Mouse (Mus musculus) hindbrain, embryonic 12.5 days (tissue): ENCODE measurements around the gene Sppl3. TPM values are rescaled to one million over a fixed set of nuclear protein-coding genes. Genes with fewer than 3 reads are reported as not detected.

Experiments used
- ATAC-seq: fragments of 200-750 bp; cut with Nextera tagmentation; 2 replicates; pipeline ENCODE4 v1.8.0; 2017; ENCODE audit warnings: moderate TSS enrichment; ENCODE audit not compliant: low FRiP score
- H3K27ac ChIP-seq: fragments of 300-500 bp; sonication (generic); 2 replicates; pipeline ENCODE4 v1.5.1; 2016; ENCODE audit warnings: mild to moderate bottlenecking
- H3K27me3 ChIP-seq: fragments of 300-500 bp; sonication (generic); 2 replicates; pipeline ENCODE4 v1.6.1; 2016; ENCODE audit warnings: mild to moderate bottlenecking
- H3K36me3 ChIP-seq: fragments of 300-500 bp; sonication (generic); 2 replicates; pipeline ENCODE4 v1.6.1; 2016; ENCODE audit warnings: mild to moderate bottlenecking
- H3K4me1 ChIP-seq: fragments of 300-500 bp; sonication (generic); 2 replicates; pipeline ENCODE4 v1.6.1; 2016
- H3K4me2 ChIP-seq: fragments of 300-500 bp; sonication (generic); replicated peaks from 2 replicates; pipeline ENCODE4 v1.6.1; 2016; ENCODE audit warnings: mild to moderate bottlenecking
- H3K4me3 ChIP-seq: fragments of 300-500 bp; sonication (generic); 2 replicates; pipeline ENCODE4 v1.5.1; 2016; ENCODE audit warnings: mild to moderate bottlenecking
- H3K9ac ChIP-seq: fragments of 300-500 bp; sonication (generic); 2 replicates; pipeline ENCODE4 v1.6.1; 2016; ENCODE audit warnings: mild to moderate bottlenecking, moderate library complexity
- H3K9me3 ChIP-seq: fragments of 300-500 bp; sonication (generic); replicated peaks from 2 replicates; pipeline ENCODE4 v1.6.1; 2016; ENCODE audit warnings: mild to moderate bottlenecking
- WGBS: fragments of 180-500 bp; shearing (Covaris S2); methylation state at CpG from one replicate; pipeline ENCODE4 v1.1.7; 2016; 5-methylcytosine and 5-hydroxymethylcytosine counted together
- polyA plus RNA-seq: library from polyadenylated mRNA; unstranded; fragments of >200 nt; fragmentation: Nextera tagmentation; extraction: Ambion mirVana; gene quantifications from 2 replicates; pipeline ENCODE4 v1.2.1, GENCODE M21; 2016

Gene Sppl3
- polyA plus RNA-seq, 1 experiment from 2014 or later: 31.1 TPM

- WGBS: 77% methylated on average over 3 of the region's 3 CpGs
- Histone ChIP-seq H3K4me3 (no peak overlapping the region), H3K9me3 (no peaks in the 10 kb centered on the region), H3K9ac (no peak overlapping the region), H3K27me3 (0 out of 2 replicates have a peak, but pooled peaks cover 6% of the 10 kb centered on the region), H3K27ac (no peak overlapping the region), H3K4me1 (no peaks in the 10 kb centered on the region), H3K4me2 (no peak overlapping the region), H3K36me3 (peaks cover 15% of the 10 kb centered on the region)
- no peak for ATAC-seq
These were observed 129.8 kb downstream of the Sppl3 start for GRCm38 (mm10) chr5:115140726-115141125.

- H3K4me2 ChIP-seq: no peak overlapping the region
- WGBS: 93% methylated on average over 9 of the region's 9 CpGs
- no peaks in the 10 kb centered on the region for H3K4me1 ChIP-seq
- H3K4me3 ChIP-seq: no peak overlapping the region
- no peak for ATAC-seq
- H3K27ac ChIP-seq: no peak overlapping the region
- H3K36me3 ChIP-seq: peaks cover 30% of the 10 kb centered on the region
- H3K9ac ChIP-seq: no peak overlapping the region
- 0 out of 2 replicates have a peak, but pooled peaks cover 6% of the 10 kb centered on the region for H3K27me3 ChIP-seq
- no peaks in the 10 kb centered on the region for H3K9me3 ChIP-seq
These were observed 131.3 kb downstream of the Sppl3 start for GRCm38 (mm10) chr5:115142166-115142697.

- Histone ChIP-seq H3K4me1 (no peaks in the 10 kb centered on the region), H3K4me2 (no peak overlapping the region), H3K4me3 (no peak overlapping the region), H3K27me3 (no peaks in the 10 kb centered on the region), H3K9me3 (no peaks in the 10 kb centered on the region), H3K36me3 (peaks cover 43% of the 10 kb centered on the region), H3K9ac (no peak overlapping the region), H3K27ac (no peak overlapping the region)
- ATAC-seq: no peak
- WGBS: 85% methylated on average over 10 of the region's 10 CpGs
These were observed 132.6 kb downstream of the Sppl3 start for GRCm38 (mm10) chr5:115143552-115143951.

GRCm38 (mm10) chr5:115144471-115144870 is 133.5 kb downstream of the Sppl3 start:
- peaks cover 51% of the 10 kb centered on the region for H3K36me3 ChIP-seq
- no peak overlapping the region for H3K4me3 ChIP-seq
- H3K4me2 ChIP-seq: no peak overlapping the region
- no peak overlapping the region for H3K27ac ChIP-seq
- no peaks in the 10 kb centered on the region for H3K9me3 ChIP-seq
- no peaks in the 10 kb centered on the region for H3K4me1 ChIP-seq
- no peaks in the 10 kb centered on the region for H3K27me3 ChIP-seq
- 75% methylated on average over 6 of the region's 6 CpGs for WGBS
- no peak for ATAC-seq
- H3K9ac ChIP-seq: no peak overlapping the region

GRCm38 (mm10) chr5:115145253-115145968 is 134.5 kb downstream of the Sppl3 start:
- no peaks in the 10 kb centered on the region for H3K9me3 ChIP-seq
- H3K27me3 ChIP-seq: no peaks in the 10 kb centered on the region
- no peak overlapping the region for H3K9ac ChIP-seq
- H3K36me3 ChIP-seq: peaks cover 60% of the 10 kb centered on the region
- H3K27ac ChIP-seq: no peak overlapping the region
- no peaks in the 10 kb centered on the region for H3K4me1 ChIP-seq
- H3K4me3 ChIP-seq: no peak overlapping the region
- no peak overlapping the region for H3K4me2 ChIP-seq
- WGBS: 77% methylated on average over 11 of the region's 11 CpGs
- ATAC-seq: no peak

- Histone ChIP-seq H3K4me3 (no peak overlapping the region), H3K9me3 (no peaks in the 10 kb centered on the region), H3K27me3 (no peaks in the 10 kb centered on the region), H3K4me2 (no peak overlapping the region), H3K4me1 (no peaks in the 10 kb centered on the region), H3K27ac (no peak overlapping the region), H3K36me3 (peaks cover 67% of the 10 kb centered on the region), H3K9ac (no peak overlapping the region)
- no peak for ATAC-seq
- WGBS: 85% methylated on average over 6 of the region's 6 CpGs
These were observed 135.2 kb downstream of the Sppl3 start for GRCm38 (mm10) chr5:115145976-115146746.

- no peak for ATAC-seq
- Histone ChIP-seq H3K36me3 (peaks cover 70% of the 10 kb centered on the region), H3K27ac (no peak overlapping the region)
These were observed 135.8 kb downstream of the Sppl3 start for GRCm38 (mm10) chr5:115146747-115147130.

GRCm38 (mm10) chr5:115147388-115147787 is 136.5 kb downstream of the Sppl3 start:
- no peak for ATAC-seq
- Histone ChIP-seq H3K4me1 (peaks cover 2% of the 10 kb centered on the region), H3K27ac (no peak overlapping the region), H3K4me2 (no peak overlapping the region), H3K36me3 (peaks cover 70% of the 10 kb centered on the region), H3K9ac (no peak overlapping the region), H3K27me3 (no peaks in the 10 kb centered on the region), H3K9me3 (no peaks in the 10 kb centered on the region), H3K4me3 (no peak overlapping the region)
- WGBS: 97% methylated on average over 3 of the region's 3 CpGs

More at GRCm38 (mm10) chr5:115146747-115147130, 135.8 kb downstream of the Sppl3 start:
- Histone ChIP-seq H3K4me1 (no peaks in the 10 kb centered on the region), H3K27me3 (no peaks in the 10 kb centered on the region), H3K4me2 (no peak overlapping the region), H3K9ac (no peak overlapping the region), H3K4me3 (no peak overlapping the region), H3K9me3 (no peaks in the 10 kb centered on the region)

- Histone ChIP-seq H3K9me3 (no peaks in the 10 kb centered on the region), H3K4me2 (no peak overlapping the region), H3K9ac (no peak overlapping the region), H3K4me3 (no peak overlapping the region), H3K27me3 (no peaks in the 10 kb centered on the region), H3K4me1 (peaks cover 11% of the 10 kb centered on the region), H3K36me3 (peaks cover 75% of the 10 kb centered on the region), H3K27ac (no peak overlapping the region)
- WGBS: 93% methylated on average over 8 of the region's 8 CpGs
- ATAC-seq: no peak
These were observed 137.4 kb downstream of the Sppl3 start for GRCm38 (mm10) chr5:115148378-115148777.

Other genes with a start within 250 kb of the Sppl3 start
- gene Ankrd13a, start 236.5 kb upstream of the Sppl3 start, polyA plus RNA-seq: 80.2 and 81.9 TPM in 2 replicates
- 47.2 and 57.1 TPM in 2 replicates for gene Git2, start 235.6 kb upstream of the Sppl3 start, polyA plus RNA-seq
- 165 TPM in 2 replicates for gene 1500011B03Rik, start 187.7 kb upstream of the Sppl3 start, polyA plus RNA-seq
- not detected in 2 replicates for gene 4930519G04Rik, start 157.5 kb upstream of the Sppl3 start, polyA plus RNA-seq
- gene Gm9936, start 152.5 kb upstream of the Sppl3 start, polyA plus RNA-seq: 0.56 and 0.76 TPM in 2 replicates
- 2.0 and 3.0 TPM in 2 replicates for gene Oasl2, start 114.2 kb upstream of the Sppl3 start, polyA plus RNA-seq
- gene Oasl1, start 87.9 kb upstream of the Sppl3 start, polyA plus RNA-seq: 0.13 and 0.17 TPM in 2 replicates
- 66.7 and 72.0 TPM in 2 replicates for gene 2210016L21Rik, start 69.0 kb upstream of the Sppl3 start, polyA plus RNA-seq
- gene Hnf1a, start 40.0 kb upstream of the Sppl3 start, polyA plus RNA-seq: 0.06 TPM in 1 of 2 replicates, not detected in the other
- 22.3 and 30.3 TPM in 2 replicates for gene Gm10401, start 87.2 kb downstream of the Sppl3 start, polyA plus RNA-seq
- gene Acads, start 108.2 kb downstream of the Sppl3 start, polyA plus RNA-seq: 38.7 and 41.9 TPM in 2 replicates
- gene Unc119b, start 123.8 kb downstream of the Sppl3 start, polyA plus RNA-seq: 57.5 and 62.0 TPM in 2 replicates
- gene Mlec, start 147.0 kb downstream of the Sppl3 start, polyA plus RNA-seq: 65.0 and 72.9 TPM in 2 replicates
- gene Cabp1, start 183.2 kb downstream of the Sppl3 start, polyA plus RNA-seq: 10.3 and 10.5 TPM in 2 replicates
- gene Pop5, start 224.7 kb downstream of the Sppl3 start, polyA plus RNA-seq: 78.6 and 90.5 TPM in 2 replicates